Mouse (Mus musculus): Measurements from ENCODE around the gene Pde11a.

Pde11a gene

DNA sequence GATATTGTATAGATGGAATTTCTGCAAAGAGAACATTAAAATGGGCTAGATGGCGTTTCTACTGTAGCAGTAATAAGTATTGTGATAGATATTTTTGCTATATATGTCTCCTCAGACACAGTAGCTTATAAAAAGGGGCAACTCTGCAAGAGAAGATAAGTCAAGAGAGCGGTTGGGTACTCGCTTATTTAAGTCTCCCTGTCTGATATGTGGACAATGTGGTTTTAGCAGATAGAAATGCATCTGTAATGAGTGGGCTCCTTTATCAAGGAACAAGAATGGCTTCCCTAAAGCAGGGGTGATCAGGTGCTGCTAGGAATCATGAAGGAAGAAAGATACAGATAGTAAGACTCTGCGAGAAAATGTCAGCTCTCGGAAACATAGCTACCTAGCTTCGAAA, 18.2 kb downstream of the Pde11a start:
- no peak for DNase-seq (ENCODE audit: low spot score)

DNA sequence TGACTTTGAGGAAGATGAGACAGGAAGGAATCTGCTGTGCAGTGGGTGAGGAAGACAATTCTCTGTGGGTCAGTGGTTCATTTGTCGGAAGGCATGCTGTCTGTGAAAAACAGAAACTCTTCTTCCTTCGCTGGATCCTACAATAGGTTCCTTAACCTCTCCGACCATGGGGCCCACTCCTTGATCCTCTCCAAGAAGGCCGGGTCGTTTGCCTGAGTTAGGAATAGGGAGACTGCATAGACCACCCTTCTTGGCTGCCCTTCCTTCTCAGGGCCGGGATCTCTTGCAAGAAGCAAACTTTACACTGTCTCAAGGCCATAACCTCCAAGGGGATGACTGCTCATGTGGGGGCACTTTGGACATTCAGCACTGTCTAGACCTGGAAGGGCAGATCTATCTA, 19.3 kb downstream of the Pde11a start:
- DNase-seq (ENCODE audit: low spot score), result no peak

DNA sequence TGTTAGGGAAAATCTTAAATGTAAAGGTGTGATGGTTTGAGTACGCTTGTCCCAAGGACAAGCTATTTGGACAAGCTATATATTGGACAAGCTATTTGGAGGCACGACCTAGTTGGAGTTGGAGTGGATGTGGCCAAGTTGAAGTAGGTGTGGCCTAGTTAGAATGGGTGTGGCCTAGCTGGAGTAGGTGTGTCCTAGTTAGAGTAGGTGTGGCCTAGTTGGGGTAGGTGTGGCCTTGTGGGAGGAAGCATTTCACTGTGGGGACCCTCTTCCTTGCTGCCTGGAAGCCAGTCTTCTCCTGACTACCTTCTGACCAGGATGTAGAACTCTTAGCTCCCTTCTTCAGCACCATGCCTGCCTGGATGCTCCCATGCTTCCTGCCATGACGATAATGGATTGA, 50.9 kb downstream of the Pde11a start:
- DNase-seq (ENCODE audit: low spot score), result no peak

DNA sequence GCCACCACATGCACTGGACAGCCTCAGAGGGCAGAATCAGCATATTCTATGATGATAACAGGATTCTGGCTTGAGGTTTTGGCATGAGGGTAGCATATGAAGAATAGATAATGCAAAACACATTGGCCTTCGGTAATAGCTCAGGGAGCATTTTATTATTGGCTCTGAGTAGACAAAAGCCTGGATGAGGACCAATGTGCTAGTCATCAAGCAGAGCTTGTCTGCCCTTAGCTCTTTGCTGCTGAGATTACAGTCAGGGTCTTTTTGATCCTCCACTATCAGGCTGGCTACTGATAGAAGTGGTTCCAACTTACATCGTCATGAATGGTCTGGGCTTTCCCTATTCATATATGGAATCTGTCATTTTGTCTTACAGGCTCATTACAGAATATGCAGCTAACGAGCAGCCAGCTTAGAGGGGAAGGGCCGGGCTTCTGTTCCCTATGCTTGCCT, 52.3 kb downstream of the Pde11a start:
- DNase-seq (ENCODE audit: low spot score), result no peak

DNA sequence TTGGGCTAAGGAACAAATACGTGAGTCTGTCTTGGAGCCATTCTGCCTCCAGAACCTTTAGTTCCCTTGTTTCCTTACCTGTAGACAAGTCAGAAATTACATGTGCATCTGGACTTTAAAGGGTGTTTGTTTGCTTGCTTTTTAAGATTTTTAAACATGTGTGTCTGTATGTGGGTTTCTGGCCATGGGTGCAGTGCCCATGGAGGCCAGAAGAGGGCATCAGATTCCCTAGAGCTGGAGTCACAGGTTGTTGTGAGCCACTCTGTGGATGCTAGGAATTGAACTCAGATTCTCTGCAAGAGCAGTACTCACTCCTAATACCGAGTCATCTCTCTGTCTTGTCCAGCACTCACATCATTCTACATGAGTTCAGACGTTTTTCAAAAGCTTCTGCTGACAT, 53.4 kb downstream of the Pde11a start:
- DNase-seq (ENCODE audit: low spot score), result no peak

DNA sequence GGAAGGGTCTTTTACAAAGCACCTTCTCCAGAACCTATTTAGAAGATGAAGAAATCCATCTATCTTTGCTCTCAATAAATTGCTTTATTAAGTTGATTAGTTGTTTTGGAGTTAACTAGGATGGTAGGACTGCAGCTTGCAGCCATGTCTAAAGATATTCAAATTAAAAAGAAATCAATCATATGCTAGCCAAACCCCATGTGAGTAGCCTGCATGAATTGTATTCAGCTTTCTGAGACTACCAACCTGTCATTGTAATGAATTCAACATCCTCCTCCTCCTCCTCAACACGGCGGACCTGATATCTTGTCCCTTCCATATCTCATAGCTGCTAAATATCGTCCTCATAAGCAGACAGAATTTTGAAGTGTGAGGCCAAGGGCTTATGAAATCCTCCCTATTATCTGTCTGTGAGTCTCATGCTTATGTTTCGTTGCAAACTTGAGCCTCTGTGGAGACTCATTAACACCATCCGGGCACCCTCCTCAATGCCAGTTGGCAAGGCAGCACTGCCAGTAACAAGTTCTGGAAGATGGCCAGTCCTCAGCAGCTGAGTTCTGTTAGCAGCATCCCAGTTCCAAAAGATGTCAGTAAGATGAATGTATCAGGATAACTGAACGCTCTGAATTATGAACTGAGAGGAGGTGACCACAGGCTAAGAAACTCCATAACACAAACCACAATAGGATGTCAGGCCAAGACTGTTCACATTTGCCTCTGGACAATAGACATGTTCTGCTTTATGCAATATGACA, 55.0 kb downstream of the Pde11a start:
- no peak for DNase-seq (ENCODE audit: low spot score)

DNA sequence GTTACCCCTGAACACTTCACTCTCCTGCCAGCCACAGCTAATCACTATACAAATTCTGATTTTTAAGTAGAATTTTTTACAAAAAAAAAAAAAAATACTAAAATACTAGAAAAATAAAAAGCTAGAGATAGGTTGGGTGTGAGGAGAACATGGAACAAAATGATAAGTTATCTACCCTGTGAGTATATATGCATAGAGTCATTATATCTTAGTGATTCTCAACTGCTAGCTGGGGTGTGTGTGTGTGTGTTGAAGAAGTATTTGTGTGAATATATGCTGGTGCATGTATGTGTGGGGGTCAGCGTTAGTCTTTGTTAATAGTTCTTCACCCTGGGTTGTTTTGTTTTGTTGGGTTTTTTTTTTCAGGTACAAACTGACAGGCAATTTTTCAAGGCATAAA, 69.1 kb downstream of the Pde11a start:
- DNase-seq (ENCODE audit: low spot score), result no peak

DNA sequence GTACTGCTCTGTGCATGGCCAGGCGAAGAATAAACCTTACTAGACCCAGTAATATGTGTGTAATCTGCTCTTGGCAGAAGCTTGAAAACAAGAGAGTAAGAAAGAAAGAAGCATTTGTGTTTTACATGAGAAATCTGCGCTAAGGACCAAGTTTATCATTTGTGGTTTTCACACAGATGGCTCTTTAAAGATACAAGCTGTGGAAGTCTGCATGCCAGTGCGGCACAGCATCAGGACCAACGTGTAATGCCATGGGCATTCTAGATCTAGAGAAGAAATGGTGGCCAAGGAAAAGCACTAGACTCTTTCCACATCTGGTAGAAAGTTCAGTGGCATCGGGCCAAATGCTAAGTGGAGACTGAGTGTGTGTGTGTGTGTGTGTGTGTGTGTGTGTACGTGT, 71.2 kb downstream of the Pde11a start:
- no peak for DNase-seq (ENCODE audit: low spot score)

DNA sequence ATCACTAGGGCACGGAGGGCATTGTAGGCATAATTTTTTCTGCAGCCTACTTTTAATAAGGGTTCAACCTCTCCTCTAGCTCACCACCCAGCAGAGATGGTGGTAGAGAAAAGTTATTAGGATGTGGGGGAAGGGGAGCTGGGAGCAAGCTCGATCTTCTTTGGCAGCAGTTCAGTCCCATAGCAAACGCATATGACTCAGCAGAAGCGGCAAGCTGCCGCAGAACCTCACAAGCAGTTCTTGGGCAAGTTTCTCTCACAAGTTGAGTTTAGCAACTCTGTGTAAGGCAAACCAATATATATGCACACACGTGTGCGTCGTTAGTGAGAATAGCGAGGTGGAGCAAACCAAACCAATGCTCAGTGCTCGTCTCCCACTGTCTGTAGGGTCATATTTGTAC, 72.0 kb downstream of the Pde11a start:
- no peak for DNase-seq (ENCODE audit: low spot score)

DNA sequence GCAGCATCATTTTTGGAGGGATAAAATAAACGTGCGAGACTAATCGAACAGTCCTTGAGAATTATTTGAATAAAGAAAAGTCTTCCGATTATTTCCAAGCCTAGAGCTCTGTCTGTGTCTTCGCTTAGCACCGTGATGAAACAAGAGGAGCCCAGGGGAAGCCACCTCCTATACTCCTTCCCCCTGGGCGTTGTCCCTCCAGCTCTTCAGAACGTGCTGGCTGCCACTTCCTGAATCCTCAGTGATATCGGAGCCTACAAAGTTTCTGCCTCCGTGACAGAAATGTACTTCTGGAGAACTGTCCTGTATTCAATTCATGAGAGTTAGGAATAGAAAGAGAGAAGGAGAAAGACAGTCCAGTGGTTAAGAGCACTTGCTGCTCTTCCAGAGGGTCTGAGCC, 74.3 kb downstream of the Pde11a start:
- DNase-seq (ENCODE audit: low spot score), result no peak

DNA sequence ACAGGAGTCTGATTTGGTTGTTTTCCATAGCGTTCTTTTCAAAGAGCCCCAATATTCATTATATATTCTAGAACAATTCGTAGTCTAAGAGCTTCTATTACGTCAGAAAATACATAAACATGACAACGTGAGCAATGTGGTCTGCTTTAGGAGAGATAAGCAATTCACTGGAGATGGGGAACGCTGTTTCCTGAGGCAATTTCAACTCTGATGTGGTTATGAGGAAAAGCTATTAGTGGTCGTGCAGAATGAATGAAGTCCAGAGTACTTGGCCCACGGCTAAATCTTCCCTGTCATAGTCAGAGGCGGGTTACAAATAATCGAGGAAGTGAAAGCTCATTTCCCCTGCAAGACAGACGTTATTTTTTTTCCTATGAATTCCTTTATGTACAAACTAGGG, 75.9 kb downstream of the Pde11a start:
- DNase-seq (ENCODE audit: low spot score), result no peak

DNA sequence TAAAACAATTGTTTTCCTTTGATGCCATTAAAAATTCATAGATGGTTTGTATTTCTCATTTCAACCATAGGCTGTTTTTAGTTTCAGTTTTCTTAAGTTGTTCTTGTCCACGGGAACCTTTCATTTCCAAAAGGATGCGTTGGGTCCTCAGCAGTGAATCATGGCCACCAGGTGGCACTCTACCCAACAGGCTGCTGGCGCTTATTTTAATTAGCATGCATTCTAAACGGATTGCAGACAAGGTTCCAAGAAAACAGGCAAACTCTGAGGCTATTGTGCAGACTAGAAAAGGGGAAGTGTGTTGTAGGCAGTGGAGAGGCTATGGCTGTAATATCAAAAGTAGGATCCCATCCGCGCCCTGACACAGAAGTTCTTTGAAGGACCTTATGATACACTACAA, 83.7 kb downstream of the Pde11a start:
- DNase-seq (ENCODE audit: low spot score), result peak; percentile 9

DNA sequence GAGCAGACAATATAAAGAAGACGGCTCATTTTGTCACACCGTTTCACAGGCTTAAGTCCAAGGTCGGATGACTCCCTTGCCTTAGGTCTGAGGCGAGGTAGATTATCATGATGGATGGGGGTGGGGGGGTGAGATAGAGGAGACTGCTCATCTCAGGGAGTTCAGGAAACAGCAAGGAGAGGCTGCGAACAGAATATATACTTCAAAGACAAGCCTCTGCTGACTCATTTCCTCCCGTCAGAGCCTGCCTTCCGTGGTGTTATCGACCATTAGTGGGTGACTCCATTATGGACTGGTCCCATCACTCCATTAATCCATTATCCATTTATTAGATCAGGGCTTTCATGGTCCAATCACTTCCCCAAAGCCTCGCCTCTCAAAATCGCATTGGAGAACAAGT, 87.2 kb downstream of the Pde11a start:
- no peak for DNase-seq (ENCODE audit: low spot score)

DNA sequence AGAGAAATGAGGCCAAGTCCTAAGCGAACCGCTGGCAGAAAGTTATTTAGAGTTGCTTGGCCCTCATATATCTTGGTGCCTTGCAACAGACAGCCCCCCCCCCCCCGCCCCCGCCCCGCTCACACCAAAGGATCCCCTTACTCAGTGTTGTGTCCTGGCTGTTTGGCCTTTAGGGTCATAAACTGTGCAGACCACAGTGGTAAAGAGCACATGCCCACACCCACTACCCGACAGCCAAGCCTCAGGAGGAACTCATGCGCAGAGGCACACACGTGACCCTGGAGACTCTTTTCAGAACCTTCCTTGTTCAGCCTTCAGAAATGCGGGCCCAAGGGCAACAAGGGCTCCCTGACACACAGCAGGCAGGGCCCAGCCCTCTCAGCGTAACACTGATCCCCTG, 90.3 kb downstream of the Pde11a start:
- no peak for DNase-seq (ENCODE audit: low spot score)

DNA sequence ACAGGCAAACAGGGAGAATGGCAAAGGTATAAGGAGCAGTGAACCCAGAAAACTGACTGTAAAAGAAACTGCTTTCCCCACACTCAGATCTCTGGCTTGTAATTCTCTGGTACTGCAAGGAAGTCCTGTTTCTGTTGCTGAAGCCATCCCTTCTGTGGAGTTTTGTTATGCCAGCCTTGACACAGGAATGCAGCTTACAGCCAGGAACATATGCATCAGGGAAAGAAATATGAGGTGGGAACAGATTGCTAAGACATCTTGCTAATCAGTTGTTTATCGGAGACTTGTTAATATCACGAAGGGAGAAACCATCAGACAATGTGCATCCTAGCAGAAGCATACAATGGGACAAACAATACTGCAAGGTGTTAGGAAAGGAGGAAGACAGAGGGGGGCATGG, 99.4 kb downstream of the Pde11a start:
- DNase-seq (ENCODE audit: low spot score), result no peak

DNA sequence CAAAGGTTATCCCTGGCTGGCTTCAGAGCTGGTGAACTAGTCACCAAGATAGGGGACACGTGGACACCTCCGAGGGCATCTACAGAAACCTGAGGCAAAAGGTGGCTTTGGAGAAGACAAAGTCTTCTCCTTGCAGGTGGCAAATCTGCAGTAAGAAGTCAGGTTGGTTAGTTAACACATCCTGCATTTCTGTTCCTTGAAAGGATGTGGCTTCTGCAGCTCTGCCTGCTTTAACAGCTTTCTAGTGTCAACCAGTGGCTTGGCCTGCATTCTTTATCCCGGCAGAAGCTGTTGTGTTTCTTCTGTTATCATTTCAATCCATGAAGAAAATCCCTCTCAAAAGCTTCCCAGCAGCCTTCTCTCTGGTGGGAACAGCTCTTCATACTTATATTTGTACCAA, 100.1 kb downstream of the Pde11a start:
- DNase-seq (ENCODE audit: low spot score), result no peak

DNA sequence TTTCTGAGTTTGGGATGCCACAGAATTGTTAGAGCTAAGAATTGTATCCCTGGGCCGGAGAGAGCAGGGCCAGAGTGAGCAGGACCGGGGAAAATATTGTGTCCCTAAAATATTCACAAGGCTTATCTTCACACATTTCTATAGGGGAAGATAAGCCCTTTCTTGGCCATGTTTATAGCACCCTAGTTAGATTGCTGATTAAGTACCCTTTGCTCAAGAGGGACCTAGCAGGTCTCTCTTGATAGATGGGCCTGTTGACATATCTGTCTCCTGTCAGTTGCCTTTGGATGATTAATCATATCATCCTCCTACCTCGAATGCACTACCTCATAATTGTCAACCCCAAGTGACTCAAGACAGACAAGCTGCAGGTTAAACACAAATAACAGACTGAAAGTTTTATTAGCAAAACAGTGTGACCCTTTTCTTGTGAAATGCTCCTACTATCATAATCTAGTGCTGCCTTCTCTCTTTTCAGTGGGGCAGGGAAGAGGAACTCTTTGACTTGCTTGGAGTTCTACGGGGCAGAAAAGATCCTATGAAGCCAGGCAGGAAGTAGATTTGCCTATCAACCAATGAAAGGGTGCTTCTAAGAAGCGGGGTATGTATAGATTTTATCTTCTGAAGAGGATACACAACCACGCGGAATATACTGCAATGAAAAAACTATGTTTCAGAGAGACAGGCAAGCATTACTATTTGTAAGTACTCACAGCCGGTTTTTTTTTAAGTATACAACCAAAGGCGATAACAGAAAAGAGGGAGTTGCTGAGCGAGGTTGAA, 100.7 kb downstream of the Pde11a start:
- DNase-seq (ENCODE audit: low spot score), result no peak

DNA sequence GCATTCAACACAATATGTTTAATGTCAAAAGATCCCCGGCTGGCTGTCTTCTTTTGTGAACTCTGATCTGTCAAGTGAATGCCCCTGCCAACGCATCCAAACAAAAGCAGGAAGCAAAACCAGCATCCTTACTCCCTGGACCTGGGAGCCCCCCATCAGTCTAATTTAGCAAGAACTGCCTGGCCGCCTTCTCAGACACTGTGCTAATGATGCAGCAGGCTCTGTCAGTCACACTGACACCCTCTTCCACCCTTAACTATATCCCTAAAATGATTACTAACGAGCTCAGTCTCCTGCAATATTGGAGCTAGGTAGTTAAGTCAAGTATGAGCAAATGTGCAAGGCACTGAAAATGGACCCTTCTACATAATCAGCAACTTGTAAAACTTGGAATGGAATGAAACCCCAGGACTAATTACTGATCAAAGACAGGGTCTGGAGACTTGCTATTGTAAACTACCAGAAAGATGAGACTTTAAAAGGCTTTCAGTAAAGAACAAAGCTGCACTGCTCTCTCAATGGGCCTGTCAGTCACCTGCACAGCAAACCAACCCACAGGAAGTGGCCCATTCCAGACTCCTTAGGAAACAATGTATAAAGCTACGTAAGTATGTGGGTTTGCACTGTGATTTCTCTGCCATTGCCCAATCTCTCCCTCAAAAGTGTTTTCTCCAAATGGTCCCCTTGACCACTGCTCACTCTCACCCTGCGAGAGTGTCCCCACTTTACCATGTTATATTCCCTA, 118.0 kb downstream of the Pde11a start:
- no peak for DNase-seq (ENCODE audit: low spot score)

DNA sequence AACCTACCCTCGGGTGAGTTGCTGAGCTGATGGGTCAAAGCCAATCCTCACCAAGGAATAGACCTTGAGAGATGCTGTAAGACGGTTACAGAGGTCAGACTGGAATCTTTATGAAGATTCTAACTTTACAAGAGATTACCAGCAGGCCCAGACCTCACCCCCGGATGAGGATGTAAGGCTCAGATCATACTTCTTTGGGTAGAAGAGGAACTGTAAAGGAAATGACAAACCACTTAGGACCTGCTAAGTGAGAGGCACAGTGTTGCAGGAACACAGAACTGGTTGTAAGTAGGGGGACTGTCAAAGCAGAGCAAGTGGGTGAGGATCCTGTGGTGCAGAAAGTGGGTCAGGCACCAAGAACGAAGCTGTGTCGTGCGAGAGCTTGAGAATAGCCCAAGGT, 119.0 kb downstream of the Pde11a start:
- no peak for DNase-seq (ENCODE audit: low spot score)

DNA sequence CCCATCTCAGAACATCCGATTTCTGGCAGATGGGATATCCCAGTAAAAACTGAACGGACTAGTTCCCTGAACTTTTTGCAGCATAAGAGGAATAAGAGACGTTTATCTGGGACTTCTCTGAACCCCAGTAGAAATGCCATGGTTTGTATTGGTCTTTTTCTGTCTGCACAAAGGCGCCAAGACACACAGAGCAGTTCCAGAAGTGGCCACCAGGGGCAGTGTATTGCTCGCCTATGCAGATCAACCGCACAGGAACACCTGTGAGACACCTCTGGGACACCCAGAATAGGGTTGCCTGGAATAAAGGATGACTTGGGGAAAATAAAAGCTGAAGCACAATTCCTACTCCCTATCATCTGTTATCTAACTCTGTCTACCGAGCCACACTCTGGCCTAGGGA, 122.4 kb downstream of the Pde11a start:
- peak; percentile 65 for DNase-seq (ENCODE audit: low spot score)

DNA sequence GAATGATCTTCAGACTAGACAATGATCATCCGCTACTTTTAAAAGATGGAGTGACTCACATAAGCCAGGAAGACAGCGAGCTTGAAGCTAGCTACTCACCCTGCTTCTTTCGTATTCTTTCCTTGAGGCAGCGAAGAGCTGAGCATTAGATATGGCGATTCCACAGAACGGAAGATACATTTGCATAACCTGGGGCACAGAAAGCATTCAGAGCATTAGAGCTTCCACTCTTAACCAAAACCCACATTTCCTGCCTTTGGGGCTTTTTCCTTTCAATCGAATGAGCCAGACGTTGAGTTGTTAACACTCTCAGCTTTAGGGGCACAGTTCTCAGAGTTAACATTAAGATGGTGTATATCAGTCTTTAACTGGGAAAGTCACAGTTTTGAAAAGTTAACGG, 123.4 kb downstream of the Pde11a start:
- DNase-seq (ENCODE audit: low spot score), result no peak

DNA sequence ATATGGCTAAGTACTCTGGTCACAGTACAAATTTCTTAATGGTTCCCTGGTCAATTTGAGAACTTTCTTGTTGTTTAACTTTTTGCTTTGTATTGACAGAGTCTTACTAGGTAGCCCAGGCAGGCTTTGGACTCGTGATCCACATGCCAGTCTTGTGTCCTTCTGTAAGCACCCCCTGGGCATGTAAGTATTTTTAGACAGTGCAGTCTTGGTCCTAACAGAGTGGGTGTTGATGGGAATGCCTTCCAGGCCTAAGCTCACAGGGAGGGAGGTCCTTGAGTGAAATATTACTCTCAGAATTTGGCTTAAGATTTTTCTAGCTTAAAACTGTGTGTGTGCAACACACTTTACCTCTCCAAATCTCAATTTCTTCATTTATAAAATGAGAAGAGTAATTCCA, 153.4 kb downstream of the Pde11a start:
- DNase-seq (ENCODE audit: low spot score), result no peak

DNA sequence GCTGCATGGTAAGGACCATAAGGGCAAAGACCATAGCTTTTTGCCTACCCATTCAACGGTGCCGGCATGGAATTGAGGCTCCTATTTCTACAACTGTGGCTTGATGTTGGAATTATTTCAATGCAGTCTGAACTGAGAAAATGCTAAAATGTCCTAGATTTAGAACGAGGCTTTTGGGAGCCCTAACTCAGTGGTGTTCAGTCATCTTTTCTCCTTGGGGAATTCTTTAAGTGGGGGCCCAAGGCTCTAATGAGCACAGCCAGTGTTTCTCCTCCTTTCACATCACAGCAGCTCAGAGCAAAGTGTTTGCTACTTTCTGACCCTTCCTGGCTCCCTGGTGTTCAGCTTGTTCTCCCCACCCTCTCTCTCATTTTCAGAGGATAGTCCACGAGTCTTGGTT, 175.8 kb downstream of the Pde11a start:
- peak; percentile 7 for DNase-seq (ENCODE audit: low spot score)
